Mouse (Mus musculus): ENCODE results near the gene 4933405L10Rik.

DNA sequence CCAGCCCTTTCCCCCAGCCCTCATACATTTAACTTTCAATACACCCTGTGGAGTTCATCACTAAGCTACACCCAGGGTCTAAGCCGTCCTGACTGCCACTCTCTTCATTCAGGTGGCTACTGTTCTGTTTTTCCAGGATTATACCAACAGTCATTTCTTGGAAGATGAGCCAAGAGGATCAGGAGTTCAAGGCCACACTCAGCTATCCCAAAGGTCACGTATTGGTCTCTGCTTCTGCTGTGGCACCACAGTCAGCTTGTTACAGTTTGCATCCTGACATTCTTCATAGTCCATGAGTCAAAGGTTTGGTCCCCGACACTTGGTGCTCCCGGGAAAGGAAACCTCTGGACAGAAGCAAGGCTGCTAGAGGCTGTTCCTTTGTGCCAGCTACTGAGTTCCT is 12.2 kb downstream of the 4933405L10Rik start:
- TF ChIP-seq POLR2A (IDR thresholded peaks at IDR 0.05; ENCODE audit: insufficient read depth, low read depth, low read length) (no peak), CTCF (IDR thresholded peaks at IDR 0.05; ENCODE audit: insufficient read depth, low read depth, low read length) (no peak)

Data from olfactory bulb, adult 2 months (tissue).